Mouse (Mus musculus): ENCODE measurements around the gene A630089N07Rik.
A peak's percentile ranks its signal among the peaks of the same experiment; 100 is the strongest.
"Not testable (repeated sequence)": the region's sequence is repeated elsewhere in the genome, so short reads cannot be mapped to it uniquely, and the experiment has no call there.

A630089N07Rik gene

DNA sequence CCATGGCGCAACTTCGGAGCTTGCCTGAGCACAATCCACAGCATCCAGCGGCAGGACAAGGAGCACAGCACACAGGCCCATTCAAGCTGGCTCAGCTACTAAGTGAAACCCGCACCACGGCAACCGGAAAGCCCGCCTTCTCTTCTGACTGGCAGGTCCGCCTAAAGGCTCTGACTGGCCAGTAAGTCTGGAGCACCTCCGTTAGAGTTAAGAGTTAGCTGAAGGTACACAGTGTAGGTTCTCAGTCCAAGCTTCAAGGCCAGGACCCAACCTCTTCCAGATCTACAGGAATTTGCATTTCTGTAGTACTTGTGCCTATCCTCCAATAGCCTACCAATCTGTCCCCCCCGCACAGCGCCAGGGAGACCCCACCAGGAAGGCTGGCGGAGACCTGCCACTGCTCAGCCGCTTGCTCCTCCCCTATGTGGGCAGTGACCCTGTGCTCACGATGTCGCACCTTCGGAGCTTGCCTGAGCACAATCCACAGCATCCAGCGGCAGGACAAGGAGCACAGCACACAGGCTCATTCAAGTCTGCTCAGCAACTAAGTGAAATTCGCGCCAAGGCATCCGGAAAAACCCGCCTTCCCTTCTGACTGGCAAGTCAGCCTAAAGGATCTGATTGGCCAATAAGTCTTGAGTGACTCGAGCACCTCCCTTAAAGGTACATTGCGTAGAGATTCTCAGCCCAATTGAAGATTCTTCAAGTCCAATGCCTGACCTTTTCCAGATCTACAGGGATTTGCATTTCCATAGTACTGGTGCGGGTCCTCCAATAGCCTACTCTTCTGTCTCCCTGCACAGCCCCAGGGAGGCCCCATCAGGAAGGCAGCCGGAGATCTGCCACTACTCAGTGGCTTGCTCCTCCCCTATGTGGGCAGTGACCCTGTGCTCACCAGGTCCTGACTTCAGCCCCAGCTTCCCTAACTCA is at the start of gene A630089N07Rik:
A630089N07Rik (minus strand) TSS at position 562 of the 930 bp plus-strand sequence.
- peak; percentile 91 to 93 for DNase-seq

DNA sequence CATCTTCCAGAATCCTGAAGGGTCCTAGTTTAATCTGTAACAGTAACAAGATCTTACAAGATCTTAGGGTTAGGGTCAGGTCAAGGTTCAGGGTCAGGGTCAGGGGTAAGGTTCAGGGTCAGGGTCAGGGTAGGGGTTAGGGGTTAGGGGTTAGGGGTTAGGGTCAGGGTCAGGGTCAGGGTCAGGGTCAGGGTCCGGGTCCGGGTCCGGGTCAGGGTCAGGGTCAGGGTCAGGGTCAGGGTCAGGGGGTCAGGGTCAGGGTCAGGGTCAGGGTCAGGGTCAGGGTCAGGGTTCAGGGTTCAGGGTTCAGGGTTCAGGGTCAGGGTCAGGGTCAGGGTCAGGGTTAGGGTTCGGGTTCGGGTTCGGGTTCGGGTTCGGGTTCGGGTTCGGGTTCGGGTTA is 24.9 kb upstream of the A630089N07Rik start:
- DNase-seq: no peak

DNA sequence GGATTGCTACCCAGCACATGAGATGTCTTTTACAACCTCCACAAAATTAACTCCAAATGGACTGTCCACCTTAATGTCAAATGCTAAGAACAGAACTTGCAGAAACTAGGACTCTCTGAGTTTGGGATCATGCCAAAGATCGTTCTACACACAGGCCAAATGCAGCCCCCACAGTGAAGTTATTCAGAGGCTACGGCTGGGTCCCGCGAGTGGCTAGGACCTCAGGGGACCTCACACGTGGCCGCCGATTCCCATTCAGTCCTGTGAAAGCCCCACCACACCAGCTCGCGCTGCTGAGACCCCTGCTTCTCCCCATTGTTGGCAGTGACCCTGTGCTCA is 731 bp downstream of the A630089N07Rik start:
- not testable (repeated sequence) for DNase-seq

DNA sequence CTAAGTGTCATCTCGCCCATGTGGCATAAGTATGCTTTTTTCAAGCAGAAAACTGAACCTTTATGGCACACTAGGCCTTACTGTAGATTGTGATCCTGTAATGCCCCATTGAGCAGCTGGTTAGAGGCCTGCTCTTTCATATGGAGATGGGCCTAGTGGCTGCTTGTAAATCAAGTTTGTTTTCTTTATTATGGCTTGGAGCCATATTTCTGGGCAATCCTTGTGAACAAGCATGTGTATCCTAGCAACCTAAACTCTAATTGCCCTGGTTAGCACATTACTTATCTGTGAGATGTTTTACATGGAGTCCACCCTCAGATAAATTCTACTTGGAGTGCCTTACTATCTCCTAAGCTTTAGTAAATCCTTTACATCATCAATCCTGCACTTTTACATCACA is 1.1 kb downstream of the A630089N07Rik start:
- DNase-seq: not testable (repeated sequence)

DNA sequence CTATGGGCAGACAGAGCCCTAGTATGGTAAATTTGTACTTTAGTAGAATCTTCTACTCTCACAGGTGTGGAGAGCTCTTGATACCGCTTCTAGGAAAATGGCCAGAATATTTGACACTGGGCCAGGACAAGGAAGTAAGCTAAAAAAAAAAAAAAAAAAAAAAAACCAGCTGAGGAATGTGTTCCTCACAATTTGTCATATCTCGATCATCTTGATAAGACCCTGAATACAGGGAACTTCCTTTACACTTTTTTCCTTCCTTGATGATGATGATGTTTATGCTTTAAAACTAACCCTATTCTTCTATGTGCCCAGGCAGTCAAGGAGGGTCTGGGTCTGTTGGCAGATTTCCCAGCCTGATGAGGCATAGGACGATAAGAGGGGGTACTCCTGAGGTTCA is 2.9 kb downstream of the A630089N07Rik start:
- DNase-seq: not testable (repeated sequence)

DNA sequence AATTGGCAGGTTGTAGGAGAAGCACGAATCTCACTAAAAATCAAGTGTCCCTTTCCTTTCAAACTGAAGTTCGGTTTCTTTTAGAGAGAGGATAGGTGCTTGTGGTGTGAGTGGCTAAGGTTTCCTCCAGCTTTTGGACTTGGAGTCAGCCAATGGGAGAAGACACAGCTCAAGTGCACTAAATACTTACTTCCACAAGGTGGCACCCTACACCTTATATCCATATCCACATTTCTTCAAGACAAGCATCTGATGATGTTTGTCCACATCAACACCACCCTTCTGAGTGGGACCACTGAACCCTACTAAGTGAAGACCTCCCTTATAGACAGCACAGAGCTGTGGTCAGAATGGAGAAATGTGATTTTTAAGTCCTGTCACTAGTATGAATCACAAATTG is 40.6 kb downstream of the A630089N07Rik start:
- DNase-seq: no peak

DNA sequence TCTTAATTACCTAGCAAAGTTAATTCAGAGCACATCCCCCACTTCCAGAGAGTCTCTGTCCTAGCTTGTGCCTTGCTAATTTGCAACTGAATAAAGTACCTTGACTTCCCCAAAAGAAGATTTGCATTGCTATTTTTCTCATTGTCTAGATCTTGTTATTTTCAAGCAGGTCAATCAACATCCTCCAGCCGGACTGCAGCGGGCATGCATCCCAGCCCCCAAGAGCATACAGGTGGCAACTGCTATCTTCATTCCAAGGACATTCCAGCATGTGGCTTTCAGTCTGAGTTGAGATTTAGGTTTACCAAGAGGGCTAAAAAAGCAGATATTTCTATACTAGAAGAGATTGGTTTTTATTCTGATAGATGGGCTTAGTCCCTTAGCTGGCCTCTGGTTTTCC is 47.3 kb downstream of the A630089N07Rik start:
- not testable (repeated sequence) for DNase-seq

DNA sequence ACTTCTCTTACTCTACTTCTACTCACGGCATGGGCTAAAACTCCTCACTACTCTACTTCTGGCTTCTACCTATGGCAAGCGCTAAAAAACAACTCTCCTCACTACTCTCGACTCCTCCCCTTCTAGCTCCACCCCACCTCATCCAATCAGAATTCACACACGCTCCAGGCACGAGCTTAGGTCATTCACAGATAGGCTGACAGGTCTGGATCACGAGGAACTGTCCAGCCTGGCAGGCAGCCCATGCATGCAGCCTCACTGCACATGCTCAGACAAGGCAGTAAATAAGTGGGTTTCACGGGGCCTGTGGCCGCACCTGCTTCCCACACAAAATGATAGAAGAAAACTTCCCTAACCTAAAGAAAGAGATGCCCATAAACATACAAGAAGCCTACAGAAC is 56.1 kb downstream of the A630089N07Rik start:
- DNase-seq: not testable (repeated sequence)

DNA sequence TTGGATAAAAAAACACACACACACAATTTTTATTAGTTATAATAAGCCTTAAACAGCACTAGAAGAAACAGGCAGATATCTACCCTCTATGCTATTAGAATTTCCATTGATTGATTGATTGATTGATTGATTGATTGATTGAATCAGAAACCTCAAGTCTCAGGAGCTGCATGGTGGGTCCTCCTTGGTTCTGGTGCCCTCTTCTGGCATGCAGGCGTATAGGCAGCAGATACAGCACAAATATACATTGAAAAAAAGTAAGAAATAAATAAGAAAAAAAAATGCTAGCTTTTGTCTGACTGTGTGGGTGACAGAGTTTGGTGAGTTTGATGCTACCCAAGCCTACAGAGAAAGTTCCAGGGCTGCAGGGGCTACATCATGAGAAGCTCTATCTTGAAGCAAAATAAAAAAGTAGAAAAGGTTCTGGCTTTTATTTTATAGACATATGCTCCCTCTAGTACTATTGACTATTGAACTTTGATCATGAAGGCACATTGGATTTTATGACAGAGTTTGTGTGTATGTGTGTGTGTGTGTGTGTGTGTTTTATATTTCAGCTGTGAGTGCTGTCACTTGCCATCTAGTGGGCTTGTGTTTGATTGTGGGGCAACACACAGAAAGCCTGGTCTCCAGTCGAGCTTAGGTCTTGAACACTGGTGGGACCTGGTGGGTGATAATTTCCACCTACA is 59.4 kb downstream of the A630089N07Rik start:
- DNase-seq: no peak

DNA sequence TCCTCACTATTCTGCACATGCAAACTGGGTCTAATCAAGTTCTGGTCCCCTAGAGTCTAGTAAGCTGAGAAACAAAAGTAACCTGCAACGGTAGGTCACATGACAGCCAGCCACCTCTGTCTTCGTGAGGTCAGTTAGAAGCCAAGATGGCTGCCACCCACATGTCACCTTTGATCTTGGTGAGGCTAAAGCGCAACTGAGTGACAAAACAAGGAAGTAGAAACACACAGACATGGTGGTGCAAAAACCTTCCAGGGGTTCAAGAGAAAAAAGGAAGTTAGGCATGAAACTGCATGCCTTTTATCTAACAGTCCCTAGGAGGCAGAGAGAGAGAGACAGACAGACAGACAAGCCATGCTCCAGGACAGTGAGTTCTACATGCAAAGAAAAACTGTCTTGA is 60.2 kb downstream of the A630089N07Rik start:
- DNase-seq: no peak

DNA sequence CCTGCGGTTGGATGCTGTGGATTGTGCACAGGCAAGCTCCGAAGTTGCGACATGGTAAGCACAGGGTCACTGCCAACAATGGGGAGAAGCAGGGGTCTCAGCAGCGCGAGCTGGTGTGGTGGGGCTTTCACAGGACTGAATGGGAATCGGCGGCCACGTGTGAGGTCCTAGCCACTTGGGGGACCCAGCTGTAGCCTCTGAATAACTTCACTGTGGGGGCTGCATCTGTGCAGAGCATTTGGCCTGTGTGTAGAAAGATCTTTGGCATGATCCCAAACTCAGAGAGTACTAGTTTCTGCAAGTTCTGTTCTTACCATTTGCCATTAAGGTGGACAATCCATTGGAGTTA is 84.9 kb downstream of the A630089N07Rik start:
- not testable (repeated sequence) for DNase-seq

DNA sequence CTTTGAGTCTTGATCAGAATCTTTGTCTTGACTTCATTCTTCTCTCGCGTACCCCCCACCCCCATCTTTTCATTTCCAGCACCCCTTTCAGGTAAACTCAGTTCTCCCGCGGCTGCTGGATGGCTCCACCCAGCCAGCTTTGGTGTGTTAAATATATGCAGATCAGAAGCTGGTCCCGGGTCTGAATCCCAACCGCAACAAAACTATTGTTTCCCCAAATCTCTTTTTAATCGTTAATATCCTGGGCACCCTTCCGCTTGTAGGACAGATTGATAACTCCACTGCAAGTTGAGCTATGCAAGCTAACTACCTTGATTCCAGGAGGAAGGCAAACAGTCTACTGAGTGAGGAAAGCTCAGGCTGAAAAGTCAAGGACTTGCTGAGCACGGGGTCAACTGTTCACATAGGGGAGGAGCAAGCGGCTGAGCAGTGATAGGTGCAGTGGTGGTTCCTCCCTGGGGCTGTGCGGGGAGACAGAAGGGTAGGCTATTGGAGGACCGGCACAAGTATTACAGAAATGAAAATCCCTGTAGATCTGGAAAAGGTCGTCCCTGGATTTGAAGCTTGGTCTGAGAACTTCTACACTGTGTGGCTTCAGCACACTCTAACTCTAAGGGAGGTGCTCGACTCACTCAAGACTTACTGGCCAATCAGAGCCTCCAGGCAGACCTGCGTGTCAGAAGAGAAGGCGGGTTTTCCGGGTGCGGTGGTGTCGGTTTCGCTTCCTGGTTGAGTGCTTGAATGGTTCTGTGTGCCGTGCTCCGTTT is 85.5 kb downstream of the A630089N07Rik start, which contains the start of gene B230307C23Rik:
B230307C23Rik (plus strand) TSS at position 700 of the 767 bp plus-strand sequence.
- peak; percentile 87 to 91 for DNase-seq

DNA sequence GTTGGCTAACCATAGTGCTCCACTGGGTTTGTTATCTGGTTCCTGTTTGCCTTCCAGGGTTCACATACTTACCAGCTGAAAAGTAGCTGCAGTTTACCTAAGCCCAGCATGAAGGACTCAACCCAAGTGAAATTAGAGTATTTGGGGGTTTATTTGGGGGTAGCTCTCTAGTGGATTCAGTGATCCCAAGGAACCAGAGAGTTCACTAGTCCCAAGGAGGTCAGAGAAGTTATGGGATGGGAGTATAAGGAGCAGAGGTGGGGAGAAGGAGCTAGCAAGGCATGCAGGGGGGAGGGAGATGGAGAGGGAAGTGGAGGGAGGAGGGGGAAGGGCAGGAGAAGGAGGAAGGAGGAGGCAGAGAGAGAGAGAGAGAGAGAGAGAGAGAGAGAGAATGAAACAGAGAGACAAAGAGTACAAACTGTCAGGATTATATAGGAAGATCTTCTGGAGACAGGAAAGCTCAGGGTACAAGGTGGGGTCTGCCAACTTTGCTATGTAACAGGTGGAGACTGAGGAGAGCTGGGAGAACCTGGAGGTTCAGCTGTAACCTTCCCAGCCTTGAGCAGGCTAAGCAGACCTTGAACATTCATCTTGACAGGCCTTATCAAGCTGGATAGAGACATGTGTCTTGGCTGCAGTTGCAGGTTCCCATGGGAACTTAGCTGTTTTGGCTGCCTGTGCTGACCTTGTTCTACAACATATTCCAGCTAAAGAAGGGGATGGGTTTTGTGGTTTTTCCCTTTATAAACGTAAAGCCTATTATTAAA is 86.2 kb downstream of the A630089N07Rik start:
- peak in 1 of 2 experiments; percentile 20 for DNase-seq

DNA sequence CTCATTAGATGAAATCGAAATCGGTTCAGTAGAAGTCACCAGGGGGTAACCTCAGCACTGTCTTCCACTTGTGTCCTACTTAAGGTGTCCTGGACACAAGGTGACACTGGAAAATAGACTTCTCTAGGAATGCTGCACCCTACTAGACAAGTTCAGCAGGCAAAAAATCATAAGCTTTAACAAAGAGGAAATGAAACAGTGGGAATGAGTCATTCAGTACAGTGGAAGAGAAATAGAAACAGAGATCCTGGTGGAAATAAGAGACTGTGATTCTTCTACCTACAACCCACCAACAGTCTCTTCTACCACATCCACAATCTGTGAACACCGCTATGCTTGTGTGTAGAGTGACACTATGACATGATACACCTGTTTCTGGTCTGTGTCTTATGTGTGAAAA is 89.8 kb downstream of the A630089N07Rik start:
- not testable (repeated sequence) for DNase-seq

DNA sequence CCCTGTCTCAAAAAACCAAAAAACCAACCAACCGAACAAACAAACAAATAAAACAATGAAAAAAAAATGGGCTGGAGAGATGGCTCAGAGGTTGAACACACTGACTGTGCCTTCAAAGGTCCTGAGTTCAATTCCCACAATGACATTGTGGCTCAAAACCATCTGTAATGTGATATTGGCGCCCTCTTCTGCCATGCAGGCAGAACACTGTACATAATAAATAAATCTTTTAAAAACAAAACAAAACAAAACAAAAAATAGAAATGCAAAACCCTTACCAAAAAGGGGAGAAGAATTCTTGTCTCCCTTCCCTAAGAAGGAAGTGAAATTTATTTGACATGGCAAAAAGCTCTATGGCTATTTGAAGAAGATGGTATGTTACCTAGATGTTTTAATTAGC is 90.7 kb downstream of the A630089N07Rik start:
- no peak for DNase-seq

DNA sequence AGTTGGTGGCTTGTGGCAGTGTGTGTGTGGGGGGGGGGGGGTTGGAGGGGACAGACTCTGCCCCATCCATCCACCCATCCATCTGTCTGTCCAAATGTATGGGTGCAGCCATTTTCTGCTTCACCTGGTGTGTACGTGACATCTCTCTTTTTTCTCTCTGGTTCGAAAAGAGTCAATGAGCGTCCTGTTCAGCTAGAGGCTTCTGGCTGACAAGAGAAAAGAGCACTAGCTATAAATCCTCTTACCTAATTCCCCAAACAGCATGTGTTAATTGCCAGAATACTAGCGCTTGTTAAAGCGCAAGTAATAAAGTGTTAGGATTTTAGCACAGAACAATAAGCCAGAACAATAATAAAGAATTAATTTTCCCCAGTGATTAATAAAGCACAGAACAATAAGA is 97.7 kb downstream of the A630089N07Rik start:
- no peak for DNase-seq

DNA sequence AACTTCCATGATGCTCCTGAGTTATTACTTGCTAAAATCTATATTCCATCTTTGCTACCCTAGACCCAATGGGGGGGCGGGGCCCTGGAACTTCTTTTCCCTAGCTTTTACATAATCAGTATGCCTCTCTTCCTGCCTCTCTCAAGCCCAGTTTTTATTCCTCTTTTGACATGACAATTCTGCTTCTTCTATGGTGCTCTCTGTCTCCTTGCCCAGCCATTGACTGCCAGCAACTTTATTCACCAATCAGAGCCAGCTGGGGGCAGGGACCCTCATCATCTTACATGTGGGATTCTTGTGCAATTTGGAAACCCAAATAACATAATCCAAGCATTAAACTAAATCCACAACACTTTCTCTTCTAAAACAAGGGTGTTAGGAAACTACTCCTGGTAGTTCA is 100.9 kb downstream of the A630089N07Rik start:
- no peak for DNase-seq

DNA sequence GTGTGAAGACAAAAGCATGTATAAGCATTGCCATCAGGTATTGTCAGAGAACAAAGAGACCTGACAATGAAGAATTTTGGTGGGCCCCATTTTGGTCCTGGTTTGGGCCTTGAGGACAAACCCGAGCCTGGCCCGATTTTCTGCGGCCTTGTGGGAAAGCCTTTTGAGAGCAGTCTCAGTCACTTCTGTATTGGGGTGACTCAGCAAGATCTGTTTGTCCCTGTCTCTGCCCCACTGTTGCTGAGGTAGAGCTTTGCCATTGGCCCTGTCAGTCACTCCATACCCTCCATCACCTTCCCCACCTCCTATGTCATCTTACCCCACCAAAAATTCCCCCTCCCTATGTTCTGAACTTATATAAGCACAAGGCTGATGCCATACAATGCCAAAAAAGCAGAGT is 104.5 kb downstream of the A630089N07Rik start:
- DNase-seq: no peak

DNA sequence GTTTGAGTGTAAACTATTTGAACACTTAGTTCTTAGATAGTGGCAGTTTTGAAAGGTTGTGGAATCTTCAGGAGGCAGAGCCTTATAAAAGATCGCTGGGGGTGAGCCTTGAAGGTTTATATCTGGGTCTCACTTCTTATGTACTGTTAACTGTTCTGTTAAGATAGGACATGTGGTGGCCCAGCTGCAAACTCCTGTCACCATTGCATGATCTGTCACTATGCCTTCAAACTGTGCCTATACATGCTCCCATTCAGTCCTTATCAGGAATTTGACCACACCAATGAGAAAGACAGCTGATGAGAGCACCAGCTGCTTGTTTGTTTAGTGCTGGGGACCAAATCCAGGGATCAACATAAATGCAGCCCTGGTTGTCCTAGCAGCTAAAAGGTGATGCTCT is 105.0 kb downstream of the A630089N07Rik start:
- DNase-seq: no peak

DNA sequence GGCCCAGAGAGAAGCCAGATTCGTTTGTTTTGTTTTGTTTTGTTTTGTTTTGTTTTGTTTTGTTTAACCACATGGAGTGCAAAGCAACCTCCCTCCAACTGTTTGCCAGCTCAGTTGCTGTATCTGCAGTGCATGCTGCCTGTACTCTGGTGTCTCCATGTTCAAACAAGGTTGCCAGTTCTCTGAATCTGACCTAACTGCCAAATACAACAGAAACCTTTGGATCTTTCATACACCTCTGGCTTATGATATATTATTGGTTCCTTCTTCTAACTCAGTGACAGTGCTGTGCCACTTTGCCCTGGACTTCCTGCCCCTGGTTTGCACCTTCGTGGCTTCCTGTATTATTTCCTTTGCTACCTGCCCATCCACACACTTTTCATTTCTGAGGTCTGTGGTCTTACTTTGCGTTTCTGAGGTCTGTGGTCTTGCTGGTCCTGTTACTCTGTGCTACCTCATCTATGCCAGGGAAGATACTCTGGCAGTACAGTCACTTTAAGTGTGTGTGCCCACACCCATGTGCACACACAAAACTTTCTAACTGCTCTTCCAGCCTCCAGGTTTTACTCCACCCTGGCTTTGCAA is 118.2 kb downstream of the A630089N07Rik start:
- no peak for DNase-seq

DNA sequence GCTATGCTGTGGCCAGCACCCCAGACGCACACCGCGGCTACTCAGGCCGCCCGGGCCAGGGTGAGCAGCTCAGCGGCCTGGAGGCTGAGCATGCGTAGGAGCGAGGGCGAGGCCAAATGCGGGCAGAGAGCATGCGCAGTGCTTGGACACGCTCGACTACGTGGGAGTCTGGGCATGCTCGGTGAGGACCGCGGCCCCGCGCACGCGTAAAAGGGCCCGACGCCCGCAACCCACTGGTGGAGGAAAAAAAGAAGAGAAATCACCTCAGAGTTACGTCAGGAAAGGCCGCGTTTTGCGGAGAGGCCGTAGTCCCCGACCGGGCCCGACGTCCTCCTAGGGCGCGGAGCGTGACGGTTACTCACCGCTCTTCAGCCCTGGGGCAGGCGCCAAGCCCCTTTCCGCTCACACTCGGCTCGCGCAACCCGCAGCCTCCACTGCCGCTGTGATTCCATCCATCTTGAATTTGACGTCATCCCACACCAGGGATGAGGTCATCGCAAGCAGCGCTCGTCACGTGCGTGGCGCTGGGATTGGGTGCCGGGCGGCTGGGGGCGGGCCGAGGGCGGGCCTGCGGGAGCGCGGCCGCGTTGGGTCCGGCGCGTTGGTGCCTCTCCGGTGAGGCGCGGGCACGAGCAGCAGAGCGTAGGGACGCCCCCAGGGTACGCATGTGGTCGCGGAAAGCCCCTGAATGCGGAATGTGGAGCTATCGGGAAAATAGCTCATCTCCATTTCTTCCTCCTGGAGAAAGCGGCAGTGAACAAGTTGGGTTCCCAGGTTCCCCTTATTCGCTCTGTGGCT is 119.9 kb downstream of the A630089N07Rik start, which contains the start of the genes C2cd2 and Zbtb21:
C2cd2 (minus strand) TSS at position 448 of the 798 bp plus-strand sequence.
Zbtb21 (minus strand) TSS at position 472 of the 798 bp plus-strand sequence.
- DNase-seq: peak; percentile 98 to 99
